Comparison of ENCODE assay signal across 28 mouse cellular contexts in genomic region chr2:11512127-11512526, GRCm38 (mm10). TPM values are rescaled to one million over a fixed set of nuclear protein-coding genes. Genes with fewer than 3 reads are reported as not detected.
DNase-seq lines count a peak whose midpoint lies in the region; ATAC-seq and TF ChIP-seq lines count a peak whose summit lies in the region.
"Had no signal": no experiment of that assay in that cellular context is flagged by ENCODE, and none has a peak within 500 bp of the region (broad histone marks: within the 10 kb centered on the region; RNA-seq: fewer than 3 reads in every experiment).

No protein-coding gene starts in this region.

- no peak for DNase-seq in kidney, adult 8-10 months
- no peak for DNase-seq in thymus, adult 18-20 months
- no peak for DNase-seq in heart, postnatal 14 days
- DNase-seq: adrenal gland, adult 8-10 months; adrenal gland, postnatal 25 days; cerebellum, adult 11 months; cerebellum, adult 8-10 months; cerebellum, postnatal 10 days; cerebellum, postnatal 36 days; embryo, embryonic 11 days; gastrocnemius, postnatal 25 days; heart, adult 2 months; heart, postnatal 36 days had no signal

- H3K4me3 ChIP-seq in bone marrow macrophage, adult 2 months (ENCODE audit: insufficient read depth, low read length) = no peak overlapping the region; the same call in 1 of the 2 replicates
- peak overlapping the region; percentile 28 for H3K4me3 ChIP-seq in megakaryocyte, embryonic 14.5 days (replicated peaks)
- H3K4me3 ChIP-seq: embryonic facial prominence, embryonic 10.5 days; embryonic facial prominence, embryonic 13.5 days; erythroblast, embryonic 14.5 days; forebrain, embryonic 13.5 days; heart, adult 2 months; heart, embryonic 10.5 days; heart, embryonic 13.5 days; hindbrain, embryonic 10.5 days; hindbrain, embryonic 13.5 days had no signal

- H3K36me3 ChIP-seq in megakaryocyte, embryonic 14.5 days (replicated peaks; ENCODE audit: low read length) = peaks cover 52% of the 10 kb centered on the region
- H3K36me3 ChIP-seq: embryonic facial prominence, embryonic 10.5 days; embryonic facial prominence, embryonic 13.5 days; heart, embryonic 10.5 days; heart, embryonic 13.5 days; hindbrain, embryonic 10.5 days; hindbrain, embryonic 13.5 days had no signal

- ATAC-seq in granulocyte monocyte progenitor cell, adult 5-6 weeks (replicated peaks; ENCODE audit: poor library complexity, severe bottlenecking) = peak; percentile 44
- ATAC-seq: activated CD4-positive, CD25-positive, alpha-beta regulatory T cell, adult 4 months; forebrain, embryonic 13.5 days; forebrain, embryonic 16.5 days; hindbrain, embryonic 16.5 days; intestine, embryonic 16.5 days had no signal

- H3K4me1 ChIP-seq in bone marrow macrophage, adult 2 months (ENCODE audit: control insufficient read depth, insufficient read depth, low read length) = peaks cover 41% of the 10 kb centered on the region
- peaks cover 51% of the 10 kb centered on the region for H3K4me1 ChIP-seq in megakaryocyte, embryonic 14.5 days
- H3K4me1 ChIP-seq: embryonic facial prominence, embryonic 10.5 days; forebrain, embryonic 13.5 days; hindbrain, embryonic 10.5 days; hindbrain, embryonic 13.5 days had no signal

- H3K9me3 ChIP-seq in megakaryocyte, embryonic 14.5 days = no peaks in the 10 kb centered on the region
- H3K9me3 ChIP-seq: embryonic facial prominence, embryonic 10.5 days; embryonic facial prominence, embryonic 13.5 days; forebrain, embryonic 13.5 days; heart, embryonic 10.5 days; heart, embryonic 13.5 days; hindbrain, embryonic 10.5 days; hindbrain, embryonic 13.5 days had no signal

- no peak for TF ChIP-seq POLR2A in bone marrow macrophage, adult 2 months (IDR thresholded peaks at IDR 0.05; ENCODE audit: borderline replicate concordance, low read depth, low read length)

- peak overlapping the region; percentile 95 for H3K27ac ChIP-seq in bone marrow macrophage, adult 2 months (ENCODE audit: insufficient read depth, low read depth, low read length)
- H3K27ac ChIP-seq: embryonic facial prominence, embryonic 10.5 days; embryonic facial prominence, embryonic 13.5 days; forebrain, embryonic 13.5 days; heart, embryonic 10.5 days; hindbrain, embryonic 10.5 days; hindbrain, embryonic 13.5 days had no signal

- no peaks in the 10 kb centered on the region for H3K27me3 ChIP-seq in megakaryocyte, embryonic 14.5 days (replicated peaks)
- H3K27me3 ChIP-seq: embryonic facial prominence, embryonic 13.5 days; forebrain, embryonic 13.5 days; heart, embryonic 13.5 days; hindbrain, embryonic 13.5 days had no signal

- TF ChIP-seq CTCF in bone marrow macrophage, adult 2 months (IDR thresholded peaks at IDR 0.05; ENCODE audit: low read depth, low read length) = no peak

- intact Hi-C loops in heart, postnatal 14 days (cut with DNase I) = no loop called here

RNA-seq across cellular contexts. Expression of gene Pfkfb3, which starts 41.8 kb away (rescaled TPM):
- 39.6 and 41.8 TPM in 2 replicates for polyA plus RNA-seq in bone marrow macrophage, adult 2 months (2012; ENCODE audit: insufficient read depth, insufficient read length, missing spikeins)
- 44.8 and 74.9 TPM in 2 replicates for total RNA-seq in granulocyte monocyte progenitor cell, adult 5-6 weeks (2014; fragmentation: Nextera tagmentation)
- 43.8 and 44.8 TPM in 2 replicates for total RNA-seq in granulocyte monocyte progenitor cell, adult 5-6 weeks (2017)
- 5.8 and 10.6 TPM in 2 replicates for polyA plus RNA-seq in megakaryocyte, embryonic 14.5 days (2012; ENCODE audit: insufficient read depth, low replicate concordance)
- total RNA-seq in heart, postnatal 14 days (2021) = 10 to 100 TPM; 11.9 to 14.5 TPM
